Mouse (Mus musculus): Measurements from ENCODE around the gene Slx1b.

The Slx1b gene

DNA sequence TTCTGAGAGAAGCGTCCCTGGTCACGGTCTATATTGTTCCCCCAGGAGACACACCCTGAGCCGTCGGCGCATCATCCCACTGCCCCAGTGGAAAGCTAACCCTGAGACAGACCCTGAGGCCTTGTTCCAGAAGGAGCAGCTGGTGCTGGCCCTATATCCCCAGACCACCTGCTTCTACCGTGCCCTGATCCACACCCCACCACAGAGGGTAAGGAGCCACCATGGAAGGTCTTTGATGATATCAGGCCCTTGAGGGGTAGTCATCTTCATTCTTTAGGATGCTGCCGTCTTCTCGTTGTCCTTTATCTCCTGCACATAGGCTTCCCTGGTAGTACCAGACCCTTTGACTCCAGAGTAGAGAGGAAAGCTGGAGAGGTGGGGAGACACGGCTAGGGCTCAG is 23.5 kb downstream of the Slx1b start:
- DNase-seq: no peak

DNA sequence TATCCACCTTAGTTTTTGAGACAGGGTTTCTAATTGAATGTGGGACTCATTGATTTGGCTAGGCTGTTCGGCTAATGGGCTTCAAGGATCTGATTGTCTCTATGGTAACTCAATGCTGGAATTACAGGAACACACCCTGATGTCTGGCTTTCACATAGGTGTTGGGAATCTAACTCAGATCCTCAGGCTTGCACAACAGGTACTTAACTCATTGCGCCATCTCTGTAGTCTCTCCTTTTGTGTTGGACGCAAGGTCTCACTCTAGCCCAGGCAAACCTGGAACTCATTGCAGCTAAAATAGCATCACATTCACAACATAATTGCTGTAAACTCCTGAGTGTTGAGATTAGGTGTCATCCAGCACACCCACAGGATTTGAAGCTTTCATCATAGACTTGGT is 25.4 kb downstream of the Slx1b start:
- DNase-seq: no peak

GRCm38 (mm10) chr7:126668452-126668851 is 27.1 kb downstream of the Slx1b start:
- no peak for DNase-seq

- no peak for DNase-seq
Measured at GRCm38 (mm10) chr7:126667495-126668090, 28.0 kb downstream of the Slx1b start.

- DNase-seq: no peak
Measured at GRCm38 (mm10) chr7:126665269-126665668, 30.3 kb downstream of the Slx1b start.

DNA sequence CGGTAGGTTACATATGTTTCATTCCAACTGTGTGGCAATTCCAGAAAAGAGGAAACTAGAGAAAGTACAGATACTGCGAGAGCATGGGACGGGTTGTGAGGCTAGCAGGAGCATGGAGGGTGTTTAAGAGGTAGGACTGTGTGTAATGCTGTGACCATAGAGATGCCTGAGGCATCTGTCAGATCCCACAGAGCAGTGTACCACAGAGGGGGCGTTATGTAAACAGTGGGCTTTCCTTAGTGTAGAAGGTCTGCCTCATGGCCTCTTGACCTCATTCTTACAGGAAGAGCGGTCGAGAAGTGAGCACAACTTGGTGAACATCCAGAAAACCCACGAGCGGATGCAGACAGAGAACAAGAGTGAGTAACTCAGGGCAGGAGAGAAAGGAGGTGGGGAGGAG is 31.9 kb downstream of the Slx1b start:
- DNase-seq: no peak

DNA sequence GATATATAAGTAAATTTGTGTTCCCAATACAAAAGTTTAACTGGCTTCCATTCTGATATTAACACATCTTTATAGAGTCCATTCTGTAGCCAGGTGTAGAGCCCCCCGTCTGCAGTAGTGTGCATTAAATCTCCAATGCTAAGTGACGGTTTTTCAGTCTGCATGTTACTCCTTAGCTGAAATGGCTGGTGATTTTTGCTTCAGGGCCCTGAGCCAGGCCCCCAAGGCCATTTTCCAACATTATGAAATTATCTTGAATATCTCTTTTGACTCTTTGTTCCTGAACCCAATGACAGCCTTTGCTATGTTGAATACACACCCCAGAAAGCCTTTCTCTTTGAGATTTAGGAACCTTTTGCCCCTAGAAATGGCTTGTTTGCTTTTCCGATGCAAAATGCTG is 35.8 kb downstream of the Slx1b start:
- no peak for DNase-seq

DNA sequence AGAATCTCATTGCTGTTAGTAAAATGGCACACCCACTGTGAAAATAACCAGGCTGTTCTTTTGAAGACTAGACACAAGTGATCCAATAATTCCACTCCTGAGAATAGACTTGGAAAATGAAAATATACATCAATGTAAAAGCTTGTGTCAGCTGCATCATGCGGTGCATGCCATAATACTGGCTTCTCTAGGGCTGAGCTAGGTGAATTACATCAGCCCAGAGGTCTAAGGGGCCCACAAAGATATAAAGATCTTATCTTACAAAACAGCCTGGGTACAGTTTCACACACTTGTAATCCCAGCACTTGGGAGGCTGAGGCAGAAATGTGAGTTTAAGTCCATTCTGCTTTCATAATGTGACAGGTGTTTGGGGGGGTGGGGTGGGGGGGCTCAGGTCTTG is 38.1 kb downstream of the Slx1b start:
- no peak for DNase-seq

DNA sequence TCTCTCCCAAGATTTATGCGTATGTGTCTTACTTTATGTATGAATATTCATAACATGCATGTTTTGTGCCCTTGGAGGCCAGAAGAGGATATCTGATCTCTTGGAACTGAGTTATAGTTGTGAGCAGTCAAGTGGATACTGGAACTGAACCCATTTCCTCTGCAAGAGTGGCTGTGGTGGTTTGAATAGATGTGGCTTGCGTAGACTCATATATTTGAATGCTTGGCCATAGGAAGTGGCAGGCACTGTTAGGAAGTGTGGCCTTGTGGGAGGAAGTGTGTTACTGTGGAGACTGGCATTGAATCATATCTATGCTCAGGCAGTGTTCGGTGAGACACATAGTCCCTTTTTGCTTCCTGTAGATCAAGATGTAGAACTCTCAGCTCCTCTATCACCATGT is 39.9 kb downstream of the Slx1b start:
- no peak for DNase-seq

GRCm38 (mm10) chr7:126653991-126654390 is 41.6 kb downstream of the Slx1b start:
- DNase-seq: no peak

DNA sequence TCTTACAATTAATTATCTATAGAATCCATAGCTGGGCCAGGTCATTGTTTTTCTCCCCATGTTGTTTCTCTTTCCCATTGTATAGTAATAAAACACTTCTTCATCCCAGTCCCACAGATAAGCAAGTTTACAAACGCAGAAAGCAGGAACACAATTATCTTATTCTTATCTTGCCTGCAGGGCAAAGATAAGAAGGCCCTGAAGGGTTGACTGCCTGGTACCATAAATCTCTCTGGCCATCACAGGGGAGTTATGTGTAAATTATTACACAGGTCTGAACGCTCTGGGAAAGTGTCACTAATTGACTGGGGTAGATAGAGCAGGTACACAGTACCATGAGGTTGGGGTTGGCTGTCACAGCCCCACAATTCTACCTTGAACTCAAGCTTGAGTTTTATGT is 44.7 kb downstream of the Slx1b start:
- no peak for DNase-seq

DNA sequence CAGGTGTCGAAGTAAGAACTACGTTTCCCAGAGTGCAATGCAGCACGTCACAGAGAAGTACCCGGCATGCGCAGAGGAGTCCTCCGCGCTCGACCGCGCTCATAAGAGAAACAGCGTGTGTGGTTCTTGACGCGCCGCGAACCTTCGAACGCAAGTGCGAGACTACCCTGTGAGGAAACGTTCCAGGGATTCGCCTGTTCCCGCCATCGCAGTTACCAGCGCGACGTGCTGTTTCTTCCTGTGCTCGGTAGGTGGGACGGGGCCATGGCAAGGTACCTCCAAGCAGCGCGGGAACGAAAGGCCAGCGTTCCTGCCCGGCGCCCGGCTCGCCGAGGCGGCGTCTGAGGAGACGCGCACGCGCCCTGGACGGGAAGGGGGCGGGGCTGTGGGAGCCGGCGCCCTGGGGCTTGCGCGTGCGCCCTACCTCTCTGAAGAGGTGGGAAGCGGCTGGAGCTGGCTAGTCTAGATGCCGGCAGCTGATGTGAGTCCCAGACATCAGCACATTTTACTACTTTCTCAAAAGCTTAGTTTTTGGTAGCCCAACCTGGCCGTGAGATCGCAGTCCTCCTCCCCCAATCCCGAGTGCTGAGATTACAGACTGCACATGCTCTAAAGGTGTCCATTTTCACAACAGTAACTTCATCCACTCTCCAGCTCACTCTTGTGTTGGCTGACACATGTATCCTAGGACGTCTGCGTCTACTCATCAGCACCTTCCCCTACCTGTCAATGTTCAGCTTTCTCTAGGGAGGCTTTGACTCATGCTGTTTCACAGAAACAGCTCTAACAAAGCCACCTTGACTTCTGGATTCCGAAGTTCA is 46.1 kb downstream of the Slx1b start, which contains the start of gene Sgf29:
Gene Sgf29, plus strand, starts transcription at position 79 of the 821 bp plus-strand sequence.
- peak; percentile 94 for DNase-seq

DNA sequence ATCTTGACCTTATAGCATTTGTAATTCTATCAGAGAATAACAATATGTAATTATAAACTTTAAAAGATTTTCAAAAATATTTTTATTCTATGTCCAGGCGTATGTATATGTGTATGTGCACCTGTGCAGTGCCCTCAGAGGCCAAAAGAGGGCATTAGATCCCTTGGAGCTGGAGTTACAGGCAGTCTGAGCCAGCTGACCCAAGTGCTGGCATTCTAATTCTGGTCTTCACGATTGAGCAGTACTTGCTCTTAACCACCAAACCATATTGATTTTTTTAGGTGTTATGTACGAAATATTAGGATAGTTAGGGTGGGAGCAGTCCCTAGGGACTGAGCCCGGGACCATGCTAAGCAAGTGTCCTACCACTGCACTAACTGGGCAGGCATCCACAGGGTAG is 47.1 kb downstream of the Slx1b start:
- no peak for DNase-seq

- DNase-seq: no peak
Measured at GRCm38 (mm10) chr7:126645708-126646107, 49.9 kb downstream of the Slx1b start.

- DNase-seq: no peak
Measured at GRCm38 (mm10) chr7:126644914-126645313, 50.7 kb downstream of the Slx1b start.

- no peak for DNase-seq
Measured at GRCm38 (mm10) chr7:126644345-126644744, 51.2 kb downstream of the Slx1b start.

- peak; percentile 16 for DNase-seq
Measured at GRCm38 (mm10) chr7:126643244-126643617, 52.4 kb downstream of the Slx1b start.

GRCm38 (mm10) chr7:126642545-126643243 is 52.9 kb downstream of the Slx1b start:
- DNase-seq: no peak

Data from right cerebral cortex, adult 18-20 months (tissue).